Mouse (Mus musculus): ENCODE measurements at regions not wholly inside any gene's neighbourhood (a gene's known extent, or its start where the extent isn't known, plus 50 kb on each side); places are given as distances from the start of the nearest gene placed in this dataset.

- no peak for DNase-seq
Observed at GRCm38 (mm10) chr7:133372695-133373094, 229.3 kb downstream of the Tex36 start.

- no peak for DNase-seq
Observed at GRCm38 (mm10) chr7:133370542-133370941, 231.4 kb downstream of the Tex36 start.

- DNase-seq: no peak
Observed at GRCm38 (mm10) chr7:133364601-133365000, 237.4 kb downstream of the Tex36 start.

GRCm38 (mm10) chr7:133328717-133329116 lies 204.6 kb upstream of the Ctbp2 start:
- DNase-seq: no peak

- no peak for DNase-seq
Observed at GRCm38 (mm10) chr7:133325548-133326190, 201.5 kb upstream of the Ctbp2 start.

GRCm38 (mm10) chr7:133323955-133324354 lies 199.8 kb upstream of the Ctbp2 start:
- DNase-seq: no peak

GRCm38 (mm10) chr7:133317511-133317910 lies 193.4 kb upstream of the Ctbp2 start:
- DNase-seq: no peak

- DNase-seq: no peak
Observed at GRCm38 (mm10) chr7:133316701-133317475, 192.7 kb upstream of the Ctbp2 start.

- DNase-seq: peak; percentile 5
Observed at GRCm38 (mm10) chr7:133315197-133316029, 191.3 kb upstream of the Ctbp2 start.

GRCm38 (mm10) chr7:133313115-133313514 lies 189.0 kb upstream of the Ctbp2 start:
- no peak for DNase-seq

- DNase-seq: no peak
Observed at GRCm38 (mm10) chr7:133311116-133311801, 187.1 kb upstream of the Ctbp2 start.

GRCm38 (mm10) chr7:133304461-133304860 lies 180.3 kb upstream of the Ctbp2 start:
- DNase-seq: no peak

- DNase-seq: no peak
Observed at GRCm38 (mm10) chr7:133290471-133290870, 166.3 kb upstream of the Ctbp2 start.

GRCm38 (mm10) chr7:133288236-133288635 lies 164.1 kb upstream of the Ctbp2 start:
- DNase-seq: no peak

- DNase-seq: no peak
Observed at GRCm38 (mm10) chr7:133286836-133287235, 162.7 kb upstream of the Ctbp2 start.

GRCm38 (mm10) chr7:133286216-133286615 lies 162.1 kb upstream of the Ctbp2 start:
- no peak for DNase-seq

- DNase-seq: no peak
Observed at GRCm38 (mm10) chr7:133262161-133262560, 138.0 kb upstream of the Ctbp2 start.

- no peak for DNase-seq
Observed at GRCm38 (mm10) chr7:133259143-133259542, 135.0 kb upstream of the Ctbp2 start.

- DNase-seq: no peak
Observed at GRCm38 (mm10) chr7:133256831-133257230, 132.7 kb upstream of the Ctbp2 start.

GRCm38 (mm10) chr7:133244601-133245000 lies 120.4 kb upstream of the Ctbp2 start:
- no peak for DNase-seq

GRCm38 (mm10) chr7:133234326-133234725 lies 110.2 kb upstream of the Ctbp2 start:
- no peak for DNase-seq

GRCm38 (mm10) chr7:133232889-133233441 lies 108.8 kb upstream of the Ctbp2 start:
- no peak for DNase-seq

Measured in adrenal gland, adult 8-10 months (tissue).